Comparison of ENCODE assay signal across 9 mouse cellular contexts in the genomic region with DNA sequence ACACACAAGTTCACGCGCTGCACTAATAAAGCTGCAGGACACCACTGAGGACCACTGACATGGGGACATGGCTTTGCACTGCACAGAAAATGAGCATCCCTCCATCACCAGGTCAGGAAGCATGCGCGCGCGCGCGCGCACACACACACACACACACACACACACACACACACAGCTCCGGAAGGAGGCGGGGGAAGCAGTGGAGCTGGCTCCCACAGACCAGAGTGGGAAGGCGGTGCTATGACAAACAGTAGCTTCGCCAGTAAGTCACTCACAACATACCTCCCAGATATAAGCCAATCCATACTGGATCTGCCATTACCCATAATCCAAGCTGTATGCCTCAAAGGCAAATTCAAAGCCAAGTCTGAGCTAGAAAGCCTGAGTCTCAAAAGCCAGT. TPM values are rescaled to one million over a fixed set of nuclear protein-coding genes. Genes with fewer than 3 reads are reported as not detected.
DNase-seq lines count a peak whose midpoint lies in the region; ATAC-seq and TF ChIP-seq lines count a peak whose summit lies in the region.
"Had no signal": no experiment of that assay in that cellular context is flagged by ENCODE, and none has a peak within 500 bp of the region (broad histone marks: within the 10 kb centered on the region; RNA-seq: fewer than 3 reads in every experiment).

No protein-coding gene starts in this region.

- TF ChIP-seq EP300 in MEL (IDR thresholded peaks at IDR 0.05; ENCODE audit: low read depth in 1 of 2, low read length in 2 of 2) = no peak

- TF ChIP-seq CTCF in MEL (IDR thresholded peaks at IDR 0.05 in 2 of 3, conservative IDR thresholded peaks at IDR 0.05 in 1 of 3; ENCODE audit: control insufficient read depth in 1 of 3, insufficient read depth in 1 of 3, low read depth in 2 of 3, low read length in 3 of 3, poor library complexity in 1 of 3, severe bottlenecking in 1 of 3) = no peak

- H3K4me1 ChIP-seq in kidney, embryonic 14.5 days (ENCODE audit: control insufficient read depth, insufficient read depth, low read length) = peaks cover 4% of the 10 kb centered on the region
- peaks cover 0 to 11% of the 10 kb centered on the region in 2 experiments; a peak in 3 of 4 replicates for H3K4me1 ChIP-seq in MEL (ENCODE audit: control insufficient read depth in 1 of 2, insufficient read depth in 2 of 2, low read length in 2 of 2)
- peaks cover 6% of the 10 kb centered on the region for H3K4me1 ChIP-seq in forebrain, embryonic 14.5 days (ENCODE audit: control insufficient read depth, insufficient read depth, low read length)

- no peak overlapping the region for H3K4me3 ChIP-seq in kidney, embryonic 14.5 days (ENCODE audit: low read length)
- H3K4me3 ChIP-seq in MEL (ENCODE audit: control insufficient read depth in 1 of 2, insufficient read depth in 1 of 2, low read depth in 2 of 2, low read length in 2 of 2) = no peak overlapping the region
- H3K4me3 ChIP-seq in forebrain, embryonic 14.5 days (ENCODE audit: low read depth, low read length) = 0 out of 2 replicates have a peak overlapping the region, but pooled peaks have one; percentile 50

- no peak overlapping the region for H3K27ac ChIP-seq in kidney, embryonic 14.5 days (ENCODE audit: low read depth, low read length)
- no peak overlapping the region for H3K27ac ChIP-seq in MEL (ENCODE audit: control insufficient read depth, low read depth, low read length)
- no peak overlapping the region for H3K27ac ChIP-seq in forebrain, embryonic 14.5 days (ENCODE audit: low read depth, low read length)

- peak overlapping the region; percentile 83; the same call in 1 of the 2 replicates for H3K4me2 ChIP-seq in kidney, embryonic 14.5 days (replicated peaks; ENCODE audit: low read depth, low read length)
- H3K4me2 ChIP-seq in forebrain, embryonic 14.5 days (ENCODE audit: low read length) = peak overlapping the region; percentile 90

- H3K9me3 ChIP-seq in kidney, embryonic 14.5 days (ENCODE audit: control insufficient read depth, low read length) = no peaks in the 10 kb centered on the region
- H3K9me3 ChIP-seq in MEL (replicated peaks; ENCODE audit: insufficient read depth, low read length) = no peaks in the 10 kb centered on the region
- no peaks in the 10 kb centered on the region for H3K9me3 ChIP-seq in forebrain, embryonic 14.5 days (replicated peaks; ENCODE audit: control insufficient read depth, low read length)

- H3K27me3 ChIP-seq in kidney, embryonic 14.5 days (ENCODE audit: control insufficient read depth, insufficient read depth, low read length) = no peaks in the 10 kb centered on the region
- H3K27me3 ChIP-seq in MEL (ENCODE audit: control insufficient read depth in 1 of 2, insufficient read depth in 2 of 2, low read length in 2 of 2) = no peaks in the 10 kb centered on the region
- no peaks in the 10 kb centered on the region for H3K27me3 ChIP-seq in forebrain, embryonic 14.5 days (replicated peaks; ENCODE audit: control insufficient read depth, insufficient read depth, low read length)

- 94% methylated on average over 13 of the region's 13 CpGs for WGBS in kidney, embryonic 14.5 days
- 96% methylated on average over 13 of the region's 13 CpGs for WGBS in forebrain, embryonic 14.5 days

- no peak for ATAC-seq in kidney, embryonic 14.5 days (ENCODE audit: low FRiP score, low TSS enrichment)
- ATAC-seq in forebrain, embryonic 14.5 days = no peak
- ATAC-seq in megakaryocyte progenitor cell, adult 5-6 weeks (replicated peaks; ENCODE audit: poor library complexity) = 0 out of 2 replicates have a peak, but pooled peaks have one; percentile 8
- no peak for ATAC-seq in activated CD4-positive, CD25-positive, alpha-beta regulatory T cell, adult 4 months

- no peak for TF ChIP-seq POLR2A in MEL (IDR thresholded peaks at IDR 0.05; ENCODE audit: control insufficient read depth in 1 of 2, insufficient read depth in 1 of 2, low read depth in 1 of 2, low read length in 2 of 2, poor library complexity in 1 of 2)

- DNase-seq in kidney, adult 8-10 months = no peak
- DNase-seq in MEL (ENCODE audit: low read depth, low spot score) = no peak
- no peak for DNase-seq in forebrain, embryonic 14.5 days (ENCODE audit: low spot score)
- no peak for DNase-seq in right cerebral cortex, adult 18-20 months
- no peak for DNase-seq in MN1 (ENCODE audit: low spot score)
- DNase-seq: layer of hippocampus, adult 9-11 months had no signal

- peaks cover 25% of the 10 kb centered on the region for H3K79me2 ChIP-seq in MEL (ENCODE audit: control insufficient read depth, insufficient read depth, low read length, poor library complexity)

- H3K36me3 ChIP-seq in kidney, embryonic 14.5 days (ENCODE audit: control insufficient read depth, insufficient read depth, low read length) = peaks cover 37% of the 10 kb centered on the region
- H3K36me3 ChIP-seq in MEL (ENCODE audit: control insufficient read depth in 1 of 2, insufficient read depth in 2 of 2, low read length in 2 of 2) = no peaks in the 10 kb centered on the region; a peak in 2 of 4 replicates
- peaks cover 35% of the 10 kb centered on the region for H3K36me3 ChIP-seq in forebrain, embryonic 14.5 days (ENCODE audit: control insufficient read depth, insufficient read depth, low read length)

- no peak for TF ChIP-seq RAD21 in MEL (IDR thresholded peaks at IDR 0.05; ENCODE audit: low read depth, low read length)

- no peak overlapping the region; the same call in 1 of the 2 replicates for H3K9ac ChIP-seq in kidney, embryonic 14.5 days (ENCODE audit: low read depth, low read length)
- peak overlapping the region; percentile 94 for H3K9ac ChIP-seq in MEL (ENCODE audit: control insufficient read depth, low read depth, low read length, poor library complexity, severe bottlenecking)
- H3K9ac ChIP-seq in forebrain, embryonic 14.5 days (ENCODE audit: low read length) = peak overlapping the region; percentile 64; the same call in 1 of the 2 replicates

TF ChIP-seq in MEL, 35 proteins besides CTCF, POLR2A, EP300 and RAD21 (continues in another document):
- TF ChIP-seq USF1 (IDR thresholded peaks at IDR 0.05; ENCODE audit: low read depth, low read length) (no peak), MYB (IDR thresholded peaks at IDR 0.05; ENCODE audit: low read depth, low read length) (no peak), CHD2 (IDR thresholded peaks at IDR 0.05; ENCODE audit: low read length) (no peak)

RNA-seq across cellular contexts. Expression of a gene that starts 1.6 kb away (rescaled TPM):
- polyA plus RNA-seq in kidney, embryonic 14.5 days (2014; fragmentation: Nextera tagmentation; extraction: Ambion mirVana) = 51.6 and 69.5 TPM in 2 replicates
- 82.6 and 87.8 TPM in 2 replicates for total RNA-seq in MEL (2012; rRNA removed)
- 100 to 1,000 TPM in 1 of 2 experiments, not detected in 1; 104 TPM for polyA plus RNA-seq in MEL (2012; ENCODE audit: insufficient read depth in 1 of 2, insufficient read length in 2 of 2, low read depth in 1 of 2, low replicate concordance in 2 of 2, missing spikeins in 1 of 2)
- polyA plus RNA-seq in forebrain, embryonic 14.5 days (2014; fragmentation: Nextera tagmentation; extraction: Ambion mirVana) = 32.6 and 33.0 TPM in 2 replicates
- total RNA-seq in megakaryocyte progenitor cell, adult 5-6 weeks (2015) = 51.4 and 70.3 TPM in 2 replicates
- 64.4 and 77.2 TPM in 2 replicates for total RNA-seq in megakaryocyte progenitor cell, adult 5-6 weeks (2017)
- 10 to 100 TPM; 19.2 to 27.6 TPM for polyA plus RNA-seq in activated CD4-positive, CD25-positive, alpha-beta regulatory T cell, adult 4 months (2017; shearing (Covaris generic))

RNA-seq across cellular contexts. Expression of a gene that starts 6.7 kb away (rescaled TPM):
- 69.1 and 69.8 TPM in 2 replicates for polyA plus RNA-seq in kidney, embryonic 14.5 days (2014; fragmentation: Nextera tagmentation; extraction: Ambion mirVana)
- total RNA-seq in MEL (2012; rRNA removed) = 42.3 and 49.7 TPM in 2 replicates
- 10 to 100 TPM in 1 of 2 experiments, not detected in 1; 82.3 TPM for polyA plus RNA-seq in MEL (2012; ENCODE audit: insufficient read depth in 1 of 2, insufficient read length in 2 of 2, low read depth in 1 of 2, low replicate concordance in 2 of 2, missing spikeins in 1 of 2)
- 72.6 and 78.2 TPM in 2 replicates for polyA plus RNA-seq in forebrain, embryonic 14.5 days (2014; fragmentation: Nextera tagmentation; extraction: Ambion mirVana)
- total RNA-seq in megakaryocyte progenitor cell, adult 5-6 weeks (2015) = 39.4 and 43.7 TPM in 2 replicates
- total RNA-seq in megakaryocyte progenitor cell, adult 5-6 weeks (2017) = 42.6 and 45.7 TPM in 2 replicates
- 10 to 100 TPM; 38.0 to 61.3 TPM for polyA plus RNA-seq in activated CD4-positive, CD25-positive, alpha-beta regulatory T cell, adult 4 months (2017; shearing (Covaris generic))

RNA-seq across cellular contexts. Expression of a gene that starts 15.2 kb away (rescaled TPM):
- polyA plus RNA-seq in kidney, embryonic 14.5 days (2014; fragmentation: Nextera tagmentation; extraction: Ambion mirVana) = not detected in 2 replicates
- total RNA-seq in MEL (2012; rRNA removed) = 0.04 and 0.10 TPM in 2 replicates
- polyA plus RNA-seq in MEL (2012; ENCODE audit: insufficient read depth in 1 of 2, insufficient read length in 2 of 2, low read depth in 1 of 2, low replicate concordance in 2 of 2, missing spikeins in 1 of 2) = under 1 TPM in 1 of 2 experiments, not detected in 1; 0.13 TPM
- polyA plus RNA-seq in forebrain, embryonic 14.5 days (2014; fragmentation: Nextera tagmentation; extraction: Ambion mirVana) = not detected in 2 replicates
- total RNA-seq in megakaryocyte progenitor cell, adult 5-6 weeks (2015) = 0.20 TPM in 1 of 2 replicates, not detected in the other
- 0.04 TPM in 1 of 2 replicates, not detected in the other for total RNA-seq in megakaryocyte progenitor cell, adult 5-6 weeks (2017)
- 1 to 10 TPM in 1 of 2 experiments, not detected in 1; 2.6 TPM for polyA plus RNA-seq in activated CD4-positive, CD25-positive, alpha-beta regulatory T cell, adult 4 months (2017; shearing (Covaris generic))

RNA-seq across cellular contexts. Expression of a gene that starts 22.6 kb away (rescaled TPM):
- 0.06 and 0.18 TPM in 2 replicates for polyA plus RNA-seq in kidney, embryonic 14.5 days (2014; fragmentation: Nextera tagmentation; extraction: Ambion mirVana)
- not detected in 2 replicates for total RNA-seq in MEL (2012; rRNA removed)
- polyA plus RNA-seq in MEL (2012; ENCODE audit: insufficient read depth in 1 of 2, insufficient read length in 2 of 2, low read depth in 1 of 2, low replicate concordance in 2 of 2, missing spikeins in 1 of 2) = not detected
- 0.10 TPM in 2 replicates for polyA plus RNA-seq in forebrain, embryonic 14.5 days (2014; fragmentation: Nextera tagmentation; extraction: Ambion mirVana)
- total RNA-seq in megakaryocyte progenitor cell, adult 5-6 weeks (2015) = not detected in 2 replicates
- total RNA-seq in megakaryocyte progenitor cell, adult 5-6 weeks (2017) = not detected in 2 replicates
- not detected for polyA plus RNA-seq in activated CD4-positive, CD25-positive, alpha-beta regulatory T cell, adult 4 months (2017; shearing (Covaris generic))

RNA-seq across cellular contexts. Expression of a gene that starts 25.1 kb away (rescaled TPM):
- 5.0 and 7.0 TPM in 2 replicates for polyA plus RNA-seq in kidney, embryonic 14.5 days (2014; fragmentation: Nextera tagmentation; extraction: Ambion mirVana)
- 0.23 TPM in 1 of 2 replicates, not detected in the other for total RNA-seq in MEL (2012; rRNA removed)
- polyA plus RNA-seq in MEL (2012; ENCODE audit: insufficient read depth in 1 of 2, insufficient read length in 2 of 2, low read depth in 1 of 2, low replicate concordance in 2 of 2, missing spikeins in 1 of 2) = under 1 TPM in 1 of 2 experiments, not detected in 1; 0.33 TPM
- polyA plus RNA-seq in forebrain, embryonic 14.5 days (2014; fragmentation: Nextera tagmentation; extraction: Ambion mirVana) = 0.74 and 0.79 TPM in 2 replicates
- total RNA-seq in megakaryocyte progenitor cell, adult 5-6 weeks (2015) = 219 and 232 TPM in 2 replicates
- 91.2 and 121 TPM in 2 replicates for total RNA-seq in megakaryocyte progenitor cell, adult 5-6 weeks (2017)
- 1 to 10 TPM in 1 of 2 experiments, under 1 TPM in 1; 0.38 to 2.8 TPM for polyA plus RNA-seq in activated CD4-positive, CD25-positive, alpha-beta regulatory T cell, adult 4 months (2017; shearing (Covaris generic))
